Mouse (Mus musculus): Measurements from ENCODE around the gene Ahrr. TPM values are rescaled to one million over a fixed set of nuclear protein-coding genes. Genes with fewer than 3 reads are reported as not detected.
A peak's percentile ranks its signal among the peaks of the same experiment; 100 is the strongest.

Gene Ahrr
- polyA plus RNA-seq, 1 experiment from 2014 or later: 0.87 TPM

DNA sequence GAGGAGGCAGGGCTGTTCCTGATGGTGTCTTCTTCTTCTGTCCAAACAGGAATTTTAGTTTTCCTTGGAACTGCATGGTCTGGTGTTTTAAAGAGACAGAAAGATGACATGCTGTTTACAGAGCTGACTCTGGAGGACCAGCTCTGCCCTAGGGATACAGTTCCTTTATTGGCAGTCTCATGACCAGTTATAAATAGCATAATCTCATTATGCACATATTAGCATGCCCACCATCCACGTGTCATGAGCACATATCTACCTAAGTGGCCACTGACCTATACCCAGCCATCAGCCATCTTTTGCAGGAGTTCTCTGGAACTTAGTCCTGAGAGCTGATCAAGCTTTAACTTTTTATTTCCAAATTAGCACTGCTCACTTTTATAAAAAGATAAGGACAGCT, 71.5 kb downstream of the Ahrr start:
- Histone ChIP-seq H3K27ac (no peak overlapping the region), H3K9me3 (no peaks in the 10 kb centered on the region), H3K4me1 (no peaks in the 10 kb centered on the region), H3K4me3 (no peak overlapping the region), H3K4me2 (no peak overlapping the region), H3K9ac (no peak overlapping the region), H3K27me3 (no peaks in the 10 kb centered on the region), H3K36me3 (no peaks in the 10 kb centered on the region)
- no peak for ATAC-seq (ENCODE audit: borderline replicate concordance, extremely low read depth, low FRiP score, low TSS enrichment)
- WGBS: 25% methylated on average over 1 of the region's 1 CpGs

DNA sequence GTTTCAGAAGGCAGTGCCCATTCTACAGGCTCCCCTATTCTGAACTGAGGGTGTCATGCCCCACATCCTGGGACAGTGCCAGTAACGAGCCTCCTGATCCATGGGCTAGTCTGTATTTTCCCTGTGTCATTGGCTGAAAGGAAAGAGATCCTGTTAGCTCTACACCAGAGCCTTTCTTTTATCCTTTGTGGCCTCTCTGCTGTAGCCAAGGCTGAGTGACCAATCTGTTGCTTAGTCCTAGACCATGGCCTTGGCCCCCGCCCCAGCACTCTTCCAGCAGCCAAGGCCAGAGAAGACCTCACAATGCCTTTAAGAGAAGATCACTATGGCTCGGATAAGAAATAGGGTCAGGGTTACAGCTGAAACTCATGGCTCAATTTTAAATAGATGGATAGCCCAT, 73.7 kb downstream of the Ahrr start:
- no peak overlapping the region for H3K4me2 ChIP-seq
- no peak overlapping the region for H3K27ac ChIP-seq
- H3K9me3 ChIP-seq: no peaks in the 10 kb centered on the region
- no peaks in the 10 kb centered on the region for H3K36me3 ChIP-seq
- no peaks in the 10 kb centered on the region for H3K4me1 ChIP-seq
- H3K27me3 ChIP-seq: no peaks in the 10 kb centered on the region
- 69% methylated on average over 3 of the region's 3 CpGs for WGBS
- H3K9ac ChIP-seq: no peak overlapping the region
- no peak for ATAC-seq (ENCODE audit: borderline replicate concordance, extremely low read depth, low FRiP score, low TSS enrichment)
- H3K4me3 ChIP-seq: no peak overlapping the region

- Histone ChIP-seq H3K9ac (peak overlapping the region; percentile 48), H3K27ac (peak overlapping the region; percentile 79), H3K4me2 (peak overlapping the region; percentile 85), H3K4me1 (peaks cover 17% of the 10 kb centered on the region), H3K36me3 (peaks cover 12% of the 10 kb centered on the region; the same call in 1 of the 2 replicates), H3K9me3 (no peaks in the 10 kb centered on the region), H3K27me3 (no peaks in the 10 kb centered on the region; the same call in 1 of the 2 replicates), H3K4me3 (peak overlapping the region; percentile 58)
- 16% methylated on average over 12 of the region's 12 CpGs for WGBS
- ATAC-seq (ENCODE audit: borderline replicate concordance, extremely low read depth, low FRiP score, low TSS enrichment): peak; percentile 30; the same call in 1 of the 2 replicates
These were observed 83.2 kb downstream of the Ahrr start for GRCm38 (mm10) chr13:74208986-74209345.

- no peaks in the 10 kb centered on the region for H3K9me3 ChIP-seq
- H3K36me3 ChIP-seq: peaks cover 17% of the 10 kb centered on the region; the same call in 1 of the 2 replicates
- under 1% methylated on average over 39 of the region's 39 CpGs for WGBS
- peak within 1 kb of the TSS; percentile 48 for H3K9ac ChIP-seq
- H3K4me1 ChIP-seq: peaks cover 17% of the 10 kb centered on the region
- ATAC-seq (ENCODE audit: borderline replicate concordance, extremely low read depth, low FRiP score, low TSS enrichment): peak; percentile 97
- H3K4me2 ChIP-seq: peak within 1 kb of the TSS; percentile 85
- peak within 1 kb of the TSS; percentile 79 for H3K27ac ChIP-seq
- peak within 1 kb of the TSS; percentile 58 for H3K4me3 ChIP-seq
- H3K27me3 ChIP-seq: no peaks in the 10 kb centered on the region; the same call in 1 of the 2 replicates
These were observed 83.7 kb downstream of the Ahrr start, which contains the start of gene Exoc3 for GRCm38 (mm10) chr13:74208317-74208985. Gene Exoc3 (minus strand): TSS chr13:74208732.

DNA sequence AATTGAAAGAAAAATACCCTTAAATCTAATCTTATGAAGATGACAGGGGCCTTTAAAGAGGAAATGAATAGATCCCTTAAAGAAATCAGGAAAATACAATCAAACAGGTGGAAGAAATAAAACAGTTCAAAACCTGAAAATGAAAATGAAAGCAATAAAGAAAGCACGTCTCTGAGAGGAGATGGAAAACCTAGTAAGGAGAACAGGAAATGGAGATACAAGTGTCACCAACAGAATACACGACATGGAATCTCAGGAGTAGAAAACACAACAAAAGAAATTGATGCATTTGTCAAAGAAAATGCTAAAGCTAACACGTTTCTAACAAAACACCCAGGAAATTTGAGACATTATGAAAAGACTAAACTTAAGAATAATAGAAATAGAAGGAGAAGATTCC, 95.7 kb downstream of the Ahrr start:
- 83% methylated on average over 3 of the region's 3 CpGs for WGBS
- Histone ChIP-seq H3K9ac (no peak overlapping the region), H3K27ac (no peak overlapping the region), H3K4me3 (no peak overlapping the region), H3K4me1 (no peaks in the 10 kb centered on the region), H3K4me2 (no peak overlapping the region), H3K27me3 (no peaks in the 10 kb centered on the region), H3K9me3 (no peaks in the 10 kb centered on the region), H3K36me3 (peaks cover 36% of the 10 kb centered on the region)
- ATAC-seq (ENCODE audit: borderline replicate concordance, extremely low read depth, low FRiP score, low TSS enrichment): no peak

DNA sequence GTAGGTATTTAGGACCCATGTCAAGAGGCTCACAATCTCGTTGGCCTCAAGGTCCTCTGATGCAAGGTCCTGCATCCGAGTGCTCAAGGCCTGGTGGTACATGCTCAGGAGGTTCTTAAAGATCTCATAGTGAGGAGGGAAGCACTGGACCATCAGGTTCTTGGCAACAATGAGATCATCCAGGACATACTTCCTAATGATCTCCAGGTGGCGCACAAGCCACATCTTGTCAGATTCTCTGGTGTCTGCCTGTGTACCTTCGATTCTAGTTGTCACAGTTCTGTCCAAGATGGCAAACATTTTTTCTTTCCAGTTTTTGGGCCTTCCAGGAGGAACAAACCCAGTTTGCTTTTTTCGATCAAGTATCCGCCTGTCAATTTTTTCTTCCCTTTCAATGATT, 99.5 kb downstream of the Ahrr start:
- no peak overlapping the region for H3K27ac ChIP-seq
- no peaks in the 10 kb centered on the region for H3K4me1 ChIP-seq
- H3K4me2 ChIP-seq: no peak overlapping the region
- H3K36me3 ChIP-seq: peaks cover 45% of the 10 kb centered on the region
- no peak overlapping the region for H3K4me3 ChIP-seq
- no peak overlapping the region for H3K9ac ChIP-seq
- H3K27me3 ChIP-seq: no peaks in the 10 kb centered on the region
- no peaks in the 10 kb centered on the region for H3K9me3 ChIP-seq
- no peak for ATAC-seq (ENCODE audit: borderline replicate concordance, extremely low read depth, low FRiP score, low TSS enrichment)
- 80% methylated on average over 6 of the region's 6 CpGs for WGBS

GRCm38 (mm10) chr13:74183011-74183695, 109.0 kb downstream of the Ahrr start:
- Histone ChIP-seq H3K36me3 (peaks cover 24% of the 10 kb centered on the region), H3K27ac (no peak overlapping the region), H3K4me2 (no peak overlapping the region), H3K4me1 (no peaks in the 10 kb centered on the region), H3K27me3 (no peaks in the 10 kb centered on the region), H3K9ac (no peak overlapping the region), H3K4me3 (no peak overlapping the region), H3K9me3 (no peaks in the 10 kb centered on the region)
- no peak for ATAC-seq (ENCODE audit: borderline replicate concordance, extremely low read depth, low FRiP score, low TSS enrichment)
- 92% methylated on average over 5 of the region's 5 CpGs for WGBS

GRCm38 (mm10) chr13:74172036-74172435, 120.1 kb downstream of the Ahrr start:
- H3K36me3 ChIP-seq: peaks cover 38% of the 10 kb centered on the region
- H3K9ac ChIP-seq: no peak overlapping the region
- no peak for ATAC-seq (ENCODE audit: borderline replicate concordance, extremely low read depth, low FRiP score, low TSS enrichment)
- H3K4me2 ChIP-seq: no peak overlapping the region
- no peak overlapping the region for H3K27ac ChIP-seq
- H3K27me3 ChIP-seq: no peaks in the 10 kb centered on the region
- H3K9me3 ChIP-seq: no peaks in the 10 kb centered on the region
- H3K4me1 ChIP-seq: no peaks in the 10 kb centered on the region
- no peak overlapping the region for H3K4me3 ChIP-seq
- 89% methylated on average over 5 of the region's 5 CpGs for WGBS

DNA sequence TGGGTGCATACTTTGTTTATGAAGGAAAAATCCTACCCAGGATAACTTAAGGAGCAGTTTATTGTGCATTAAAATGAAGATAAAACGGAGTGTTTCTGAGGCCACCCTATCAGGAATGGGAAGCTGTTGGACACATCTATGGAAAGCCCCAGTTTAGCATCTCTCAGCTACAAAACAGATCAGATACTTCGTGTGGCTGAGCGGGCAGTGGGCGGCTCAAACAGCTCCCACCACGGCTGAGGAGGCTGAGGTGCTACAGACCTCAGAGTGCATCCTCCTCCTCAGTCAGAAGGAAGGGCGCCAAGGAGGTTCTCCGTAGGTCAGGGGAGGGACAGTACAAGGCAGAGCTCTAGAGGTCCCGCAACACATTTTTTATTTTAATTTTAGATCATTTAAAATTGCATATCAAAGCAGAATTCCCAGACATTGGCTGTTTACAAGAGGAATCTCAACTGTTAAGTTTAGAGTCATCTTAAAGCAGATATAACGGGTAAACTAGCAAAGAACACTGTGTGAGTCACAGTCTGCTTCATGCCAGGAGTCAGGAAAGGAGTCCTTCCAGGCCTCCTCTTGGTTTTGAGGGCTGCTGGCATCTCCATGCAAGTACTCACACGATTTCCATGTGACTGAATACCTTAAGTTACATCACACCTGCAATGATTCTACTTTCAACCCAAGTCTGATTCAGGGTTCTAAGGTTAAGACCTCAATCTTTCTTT, 122.5 kb downstream of the Ahrr start:
- WGBS: 82% methylated on average over 10 of the region's 10 CpGs
- H3K9me3 ChIP-seq: no peaks in the 10 kb centered on the region
- peaks cover 32% of the 10 kb centered on the region for H3K36me3 ChIP-seq
- H3K4me3 ChIP-seq: no peak overlapping the region
- no peaks in the 10 kb centered on the region for H3K4me1 ChIP-seq
- H3K4me2 ChIP-seq: no peak overlapping the region
- ATAC-seq (ENCODE audit: borderline replicate concordance, extremely low read depth, low FRiP score, low TSS enrichment): no peak
- H3K27me3 ChIP-seq: no peaks in the 10 kb centered on the region
- no peak overlapping the region for H3K9ac ChIP-seq
- H3K27ac ChIP-seq: no peak overlapping the region

DNA sequence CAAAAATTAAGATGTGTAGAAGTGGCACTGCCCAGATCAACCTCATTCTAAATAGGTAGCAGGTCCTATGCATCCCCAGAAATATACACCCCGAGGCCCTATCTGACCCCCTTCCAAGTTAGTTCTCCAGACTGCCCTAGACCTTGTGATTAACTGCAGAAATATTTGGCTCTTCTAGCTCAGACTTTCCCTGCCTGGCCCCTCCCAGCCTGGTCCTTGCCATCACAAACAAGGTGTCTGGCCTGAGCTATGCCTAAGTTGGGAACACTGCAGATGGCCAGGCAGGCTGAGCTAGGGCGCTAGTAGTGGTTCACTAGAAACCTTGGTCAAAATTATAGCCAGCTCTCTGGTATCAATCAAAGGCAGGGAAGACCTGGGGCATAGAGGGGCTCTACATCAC, 124.6 kb downstream of the Ahrr start:
- no peak overlapping the region for H3K4me3 ChIP-seq
- H3K36me3 ChIP-seq: peaks cover 16% of the 10 kb centered on the region
- ATAC-seq (ENCODE audit: borderline replicate concordance, extremely low read depth, low FRiP score, low TSS enrichment): no peak
- 69% methylated on average over 2 of the region's 2 CpGs for WGBS
- no peaks in the 10 kb centered on the region for H3K27me3 ChIP-seq
- no peak overlapping the region for H3K27ac ChIP-seq
- no peaks in the 10 kb centered on the region for H3K9me3 ChIP-seq
- H3K9ac ChIP-seq: no peak overlapping the region
- H3K4me2 ChIP-seq: no peak overlapping the region
- no peaks in the 10 kb centered on the region for H3K4me1 ChIP-seq

DNA sequence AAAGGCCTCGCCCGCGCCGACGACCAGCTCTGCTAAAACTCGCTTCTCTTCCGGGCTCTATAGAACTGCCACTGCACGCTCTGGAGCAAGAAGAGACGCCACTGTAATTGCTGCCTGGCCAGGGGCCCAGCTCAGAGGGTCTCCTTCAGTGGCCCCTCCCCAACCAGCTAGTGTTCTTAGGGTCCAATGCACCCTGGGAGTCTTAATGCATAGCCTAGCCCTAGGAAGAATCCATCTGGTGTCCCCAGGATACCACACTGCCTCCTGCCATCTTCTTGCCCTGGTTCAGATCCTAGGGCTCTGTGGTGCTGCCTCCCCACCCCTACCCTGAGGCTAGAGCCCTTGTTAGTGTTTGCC, 125.1 kb downstream of the Ahrr start:
- H3K4me1 ChIP-seq: no peaks in the 10 kb centered on the region
- H3K4me3 ChIP-seq: peak overlapping the region; percentile 59
- 8% methylated on average over 9 of the region's 9 CpGs for WGBS
- no peaks in the 10 kb centered on the region for H3K27me3 ChIP-seq
- H3K9me3 ChIP-seq: no peaks in the 10 kb centered on the region
- H3K27ac ChIP-seq: no peak overlapping the region
- ATAC-seq (ENCODE audit: borderline replicate concordance, extremely low read depth, low FRiP score, low TSS enrichment): peak; percentile 62
- peak overlapping the region; percentile 89 for H3K4me2 ChIP-seq
- H3K9ac ChIP-seq: peak overlapping the region; percentile 52
- peaks cover 15% of the 10 kb centered on the region for H3K36me3 ChIP-seq
